Mouse (Mus musculus) G1E (cell line): ENCODE data around the gene Tsks. TPM values are rescaled to one million over a fixed set of nuclear protein-coding genes. Genes with fewer than 3 reads are reported as not detected.

ENCODE experiments used
- ATAC-seq: 2 replicates; pipeline ENCODE4 v1.8.0; 2016; ENCODE audit warnings: mild to moderate bottlenecking; ENCODE audit not compliant: insufficient number of reproducible peaks, poor library complexity, low FRiP score, severe bottlenecking; ENCODE audit errors: extremely low read depth
- DNase-seq: peaks from one replicate; pipeline ENCODE4 v3.0.0; 2012; ENCODE audit warnings: low spot score
- H3K27me3 ChIP-seq: 2 replicates; pipeline ENCODE4 v1.6.1; 2012; ENCODE audit warnings: mild to moderate bottlenecking, low read length, inconsistent platforms; ENCODE audit not compliant: insufficient read depth
- H3K36me3 ChIP-seq: replicated peaks from 2 replicates; pipeline ENCODE3; 2012; ENCODE audit warnings: mild to moderate bottlenecking, inconsistent platforms
- H3K4me1 ChIP-seq: 2 replicates; pipeline ENCODE4 v1.6.1; 2012; ENCODE audit warnings: low read depth, low read length, inconsistent platforms, mixed read lengths; ENCODE audit not compliant: insufficient read depth
- H3K4me3 ChIP-seq: 2 replicates; pipeline ENCODE4 v1.5.1; 2012; ENCODE audit warnings: low read depth, mild to moderate bottlenecking, inconsistent platforms, low read length, moderate library complexity, mixed read lengths
- H3K9me3 ChIP-seq: replicated peaks from 2 replicates; pipeline ENCODE4 v1.6.1; 2012; ENCODE audit warnings: inconsistent platforms
- CTCF ChIP-seq: IDR thresholded peaks from 2 replicates; pipeline ENCODE4 v1.5.1; 2012; ENCODE audit warnings: low read depth, low read length, inconsistent platforms, mixed read lengths
- GATA1 ChIP-seq: IDR thresholded peaks from 2 replicates; pipeline ENCODE4 v1.6.1; 2012; ENCODE audit warnings: borderline replicate concordance, low read length, inconsistent platforms, mixed read lengths
- GATA2 ChIP-seq: IDR thresholded peaks from 2 replicates; pipeline ENCODE4 v1.6.1; 2012; ENCODE audit warnings: low read depth, low read length, inconsistent platforms, borderline replicate concordance
- POLR2AphosphoS5 ChIP-seq: IDR thresholded peaks from 2 replicates; pipeline ENCODE4 v1.6.1; 2012; ENCODE audit warnings: low read depth, low read length, inconsistent platforms; ENCODE audit not compliant: insufficient replicate concordance
- TAL1 ChIP-seq: conservative IDR thresholded peaks from 2 replicates; pipeline ENCODE4 v1.6.1; 2012; ENCODE audit warnings: low read depth, low read length, inconsistent platforms, mixed read lengths
- polyA plus RNA-seq: library from polyadenylated mRNA; stranded (reverse); fragments of >175 nt; gene quantifications from 2 replicates; pipeline ENCODE4 v1.2.3, GENCODE M21; 2012
- total RNA-seq, 2 experiments: library from RNA; stranded (forward) in 1 of 2; stranded (reverse) in 1 of 2; fragments of 200-1000 nt in 1 of 2; fragments of >200 nt in 1 of 2; fragmentation: Nextera tagmentation in 1 of 2; gene quantifications; 2 replicates each; pipeline ENCODE4 v1.2.3; 2014 to 2017

The Tsks gene
- total and polyA plus RNA-seq, 3 experiments: 0.29 TPM; not detected in 2

DNA sequence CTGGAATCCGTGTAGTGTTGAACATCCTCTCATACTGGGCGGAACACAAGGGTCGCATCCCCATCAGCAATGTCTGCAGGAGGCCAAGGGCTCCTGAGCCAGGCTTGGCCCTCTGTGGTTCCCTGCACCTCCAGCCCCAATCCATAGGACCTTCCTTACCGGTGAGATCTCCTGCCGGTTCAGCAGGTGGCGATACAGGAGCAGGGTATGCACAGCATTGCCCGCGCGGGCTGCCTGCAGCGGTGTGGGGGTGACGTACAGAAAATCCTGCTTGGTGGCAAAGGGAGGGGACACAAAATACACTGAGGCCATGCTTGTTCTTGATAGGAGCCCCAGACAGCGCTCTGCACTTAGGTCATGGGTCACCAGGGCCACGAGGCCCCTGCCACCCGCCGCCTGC is 23.6 kb downstream of the Tsks start:
- TF ChIP-seq GATA1: no peak
- TF ChIP-seq POLR2AphosphoS5: no peak
- Histone ChIP-seq H3K9me3 (no peaks in the 10 kb centered on the region), H3K36me3 (no peaks in the 10 kb centered on the region), H3K4me3 (no peak overlapping the region), H3K4me1 (peaks cover 37% of the 10 kb centered on the region), H3K27me3 (peaks cover 56% of the 10 kb centered on the region)
- no peak for DNase-seq
- no peak for ATAC-seq

DNA sequence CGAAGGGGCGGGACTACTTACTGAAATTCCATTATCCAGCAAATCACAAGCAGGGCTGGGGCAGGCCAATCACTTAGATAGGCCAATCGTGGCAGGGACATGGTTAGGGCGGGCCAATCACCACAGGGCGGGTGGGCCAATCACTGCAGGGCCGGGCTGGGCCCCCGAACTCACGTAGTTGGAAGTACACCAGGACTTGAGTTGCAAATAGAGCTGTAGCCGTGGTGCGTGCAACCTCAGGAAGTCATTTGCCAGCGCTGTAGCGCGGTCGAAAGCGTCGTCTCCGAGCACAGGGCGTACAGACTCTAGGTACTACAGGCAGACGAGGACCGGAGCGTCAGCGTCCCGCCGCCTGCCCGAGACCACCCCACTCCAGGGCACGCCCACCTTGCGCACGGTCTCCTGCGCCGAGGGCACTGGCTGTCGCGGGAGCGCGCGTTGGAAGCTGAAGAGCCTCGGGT is 27.3 kb downstream of the Tsks start:
- no peak for DNase-seq
- no peak for ATAC-seq

DNA sequence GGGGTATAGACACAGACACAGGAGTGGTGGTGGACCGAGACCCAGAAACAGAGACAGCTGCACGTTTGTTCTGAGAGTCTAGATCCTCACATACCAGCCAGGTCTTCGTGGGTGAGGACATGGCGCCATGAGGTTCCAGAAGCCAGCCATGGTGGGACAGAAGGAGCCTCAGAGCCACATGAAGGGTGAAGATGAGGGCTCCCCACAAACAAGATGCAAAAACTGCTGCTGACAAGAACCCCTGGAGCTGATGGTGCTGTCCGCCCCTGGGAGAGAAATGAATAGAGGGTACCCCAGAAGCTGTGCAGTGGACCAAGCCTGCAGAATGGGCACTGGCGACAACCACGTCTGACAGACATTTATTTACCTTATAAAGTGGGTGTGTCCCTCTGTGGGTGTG is 28.1 kb downstream of the Tsks start:
- Histone ChIP-seq H3K4me3 (no peak overlapping the region), H3K9me3 (no peaks in the 10 kb centered on the region), H3K27me3 (peaks cover 41% of the 10 kb centered on the region), H3K36me3 (peaks cover 13% of the 10 kb centered on the region), H3K4me1 (peaks cover 44% of the 10 kb centered on the region)
- DNase-seq: no peak
- no peak for TF ChIP-seq POLR2AphosphoS5
- no peak for TF ChIP-seq TAL1
- no peak for TF ChIP-seq GATA1
- no peak for TF ChIP-seq CTCF
- TF ChIP-seq GATA2: no peak
- ATAC-seq: no peak

More for the DNA sequence above, 27.3 kb downstream of the Tsks start:
- Histone ChIP-seq H3K9me3 (no peaks in the 10 kb centered on the region), H3K4me1 (peaks cover 41% of the 10 kb centered on the region), H3K36me3 (peaks cover 4% of the 10 kb centered on the region), H3K27me3 (peaks cover 42% of the 10 kb centered on the region), H3K4me3 (peak overlapping the region; percentile 33; the same call in 1 of the 2 replicates)
- TF ChIP-seq GATA1: no peak
- TF ChIP-seq CTCF: no peak
- TF ChIP-seq TAL1: no peak
- no peak for TF ChIP-seq GATA2
- TF ChIP-seq POLR2AphosphoS5: no peak

DNA sequence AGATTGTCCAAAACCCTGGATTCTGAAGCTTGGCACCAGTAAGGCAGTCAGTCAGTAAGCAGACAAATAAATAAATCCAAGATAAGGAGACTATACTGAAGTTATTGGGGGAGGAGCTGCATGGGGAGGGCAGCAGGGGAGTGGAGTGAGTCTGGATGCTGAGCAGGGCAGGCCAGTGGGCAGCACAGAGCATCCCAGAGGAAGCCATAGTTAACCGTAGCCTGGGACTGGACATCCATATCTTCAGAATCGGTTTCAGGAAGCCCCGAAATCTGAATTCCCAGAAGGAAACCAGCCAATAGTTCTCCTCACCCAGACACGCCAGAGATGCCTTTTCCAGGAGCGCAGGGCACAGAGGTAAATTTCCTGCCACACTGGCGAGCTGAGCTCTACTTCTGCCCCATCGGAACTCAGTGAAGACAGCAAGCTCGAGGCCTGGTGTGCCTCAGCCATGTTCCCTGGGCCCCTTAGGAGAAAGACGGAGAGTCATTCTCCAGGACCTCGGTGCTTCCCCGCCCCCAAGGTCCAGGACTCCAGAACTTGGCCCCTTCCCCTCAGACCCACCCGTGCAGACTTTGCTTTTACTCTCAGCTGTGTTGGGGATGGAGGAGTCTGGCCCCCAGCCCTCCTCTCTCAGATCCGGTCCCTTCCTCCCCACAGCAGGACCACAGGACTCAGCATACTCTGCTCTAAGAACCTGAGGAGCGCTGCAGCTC is 30.6 kb downstream of the Tsks start:
- TF ChIP-seq GATA2 (no peak), TAL1 (no peak), CTCF (no peak)
- H3K27me3 ChIP-seq: peaks cover 30% of the 10 kb centered on the region
- peak overlapping the region; percentile 25; the same call in 1 of the 2 replicates for H3K4me3 ChIP-seq
- H3K4me1 ChIP-seq: peaks cover 54% of the 10 kb centered on the region
- DNase-seq (no peak), ATAC-seq (no peak)
- H3K9me3 ChIP-seq: no peaks in the 10 kb centered on the region
- H3K36me3 ChIP-seq: peaks cover 37% of the 10 kb centered on the region

DNA sequence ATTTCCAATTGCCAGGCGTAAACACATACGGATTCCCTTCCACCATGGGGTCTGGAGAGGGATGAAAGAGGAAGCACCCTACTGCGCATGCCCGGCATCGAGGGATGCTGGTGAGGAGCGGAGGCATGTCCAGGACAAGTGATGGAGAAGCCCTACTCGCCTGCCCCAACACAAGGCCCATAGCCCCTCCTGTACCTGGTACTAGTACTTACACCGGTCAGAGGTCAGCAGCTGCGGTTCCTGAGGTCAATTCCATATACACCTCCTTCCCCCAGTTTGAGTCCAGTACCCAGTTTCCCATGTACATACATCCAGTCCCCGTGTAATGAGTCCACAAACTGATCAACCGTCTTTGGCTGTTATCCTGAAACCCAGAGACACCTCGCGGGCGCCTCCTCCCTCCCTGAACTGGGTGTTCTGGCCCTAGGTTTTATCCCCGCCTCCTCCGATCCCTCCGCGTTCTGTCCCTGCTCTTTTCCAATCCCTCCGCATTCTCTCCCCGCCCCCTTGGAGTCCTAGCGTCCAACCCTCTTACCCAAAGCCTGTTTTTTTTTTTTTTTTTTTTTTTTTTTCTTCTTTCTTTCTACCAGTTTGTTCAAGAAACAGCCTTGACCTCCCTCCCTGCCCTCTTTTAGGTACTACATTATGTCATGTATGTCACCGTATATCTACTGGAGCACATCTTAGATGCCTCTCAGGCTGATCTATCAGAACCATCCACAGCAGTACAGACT is 31.5 kb downstream of the Tsks start, which contains the start of gene Cpt1c:
TSS of gene Cpt1c (minus strand) at position 469 of the 734 bp plus-strand sequence.
- Histone ChIP-seq H3K4me3 (peak within 1 kb of the TSS; percentile 56; the same call in 1 of the 2 replicates), H3K4me1 (peaks cover 63% of the 10 kb centered on the region), H3K36me3 (peaks cover 47% of the 10 kb centered on the region), H3K9me3 (no peaks in the 10 kb centered on the region), H3K27me3 (peaks cover 29% of the 10 kb centered on the region)
- TF ChIP-seq POLR2AphosphoS5: peak; percentile 79
- no peak for TF ChIP-seq GATA1
- peak; percentile 8; the same call in 1 of the 2 replicates for ATAC-seq
- peak; percentile 55 for DNase-seq

DNA sequence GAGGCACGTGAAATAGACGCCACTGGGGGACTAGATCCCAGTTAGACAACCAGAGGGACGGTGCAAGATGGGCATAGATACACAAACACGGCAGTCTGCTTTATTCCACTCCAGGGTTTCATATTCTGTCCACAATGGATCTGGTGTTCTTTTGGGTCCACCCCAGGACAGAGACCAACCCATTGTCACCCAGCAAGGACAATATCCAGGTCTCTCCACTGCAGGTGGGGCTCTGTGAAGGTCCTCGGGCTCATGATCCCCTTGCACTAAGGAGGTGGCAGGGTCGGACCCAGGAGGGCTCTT is 32.1 kb downstream of the Tsks start:
- ATAC-seq (no peak), DNase-seq (no peak)
- Histone ChIP-seq H3K27me3 (peaks cover 25% of the 10 kb centered on the region), H3K36me3 (peaks cover 52% of the 10 kb centered on the region), H3K4me1 (peaks cover 64% of the 10 kb centered on the region), H3K4me3 (no peak overlapping the region; the same call in 1 of the 2 replicates), H3K9me3 (no peaks in the 10 kb centered on the region)
- TF ChIP-seq TAL1 (no peak), GATA2 (no peak), POLR2AphosphoS5 (no peak), CTCF (no peak), GATA1 (no peak)
